In the genomic region with DNA sequence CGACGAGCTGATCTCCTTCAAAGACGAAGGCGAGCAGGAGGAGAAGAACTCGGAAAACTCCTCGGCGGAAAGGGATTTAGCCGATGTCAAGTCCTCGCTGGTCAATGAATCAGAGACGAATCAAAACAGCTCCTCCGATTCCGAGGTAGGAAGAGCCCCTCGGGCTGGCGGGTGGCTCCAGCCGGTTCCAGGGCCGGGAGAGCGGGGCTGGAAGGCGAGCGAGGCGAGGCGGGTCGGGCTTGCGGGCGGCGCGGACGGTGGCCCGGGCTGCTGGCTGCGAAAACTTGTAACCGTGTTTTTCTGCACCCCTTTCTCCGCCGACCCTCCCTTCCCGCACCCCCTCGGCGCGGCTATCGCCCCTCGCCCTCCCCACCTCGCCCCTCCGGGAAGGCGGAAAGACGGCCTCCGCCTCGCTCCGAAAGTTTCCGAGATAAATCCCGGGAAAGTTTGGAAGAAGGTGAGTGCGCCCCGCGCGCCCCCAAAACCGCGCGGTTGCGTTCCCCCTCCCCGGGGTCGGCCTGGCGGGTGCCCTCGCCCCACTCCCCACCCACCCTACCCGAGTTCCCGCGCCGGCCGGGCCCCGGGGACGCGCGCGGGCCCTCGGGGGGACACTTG, we compare ENCODE assay signal across 7 mouse cellular contexts. TPM values are rescaled to one million over a fixed set of nuclear protein-coding genes. Genes with fewer than 3 reads are reported as not detected.
DNase-seq lines count a peak whose midpoint lies in the region; ATAC-seq and TF ChIP-seq lines count a peak whose summit lies in the region.

No protein-coding gene starts in this region.

- peak overlapping the region; percentile 84 for H3K4me3 ChIP-seq in E14TG2a.4 (replicated peaks; ENCODE audit: low read length)
- peak overlapping the region; percentile 44 for H3K4me3 ChIP-seq in forebrain, embryonic 15.5 days
- peak overlapping the region; percentile 48 for H3K4me3 ChIP-seq in hindbrain, embryonic 13.5 days
- peak overlapping the region; percentile 73 for H3K4me3 ChIP-seq in neural tube, embryonic 11.5 days (ENCODE audit: low read depth, low read length)

- H3K27me3 ChIP-seq in E14TG2a.4 (ENCODE audit: insufficient read depth, low read length): peaks cover 21% of the 10 kb centered on the region
- no peaks in the 10 kb centered on the region; the same call in 1 of the 2 replicates for H3K27me3 ChIP-seq in forebrain, embryonic 15.5 days
- H3K27me3 ChIP-seq in hindbrain, embryonic 13.5 days: peaks cover 48% of the 10 kb centered on the region
- H3K27me3 ChIP-seq in neural tube, embryonic 11.5 days (ENCODE audit: control insufficient read depth, insufficient read depth, low read length): no peaks in the 10 kb centered on the region

- peak; percentile 69 to 90 for DNase-seq in adrenal gland, adult (ENCODE audit: inconsistent age in 2 of 2, low spot score in 1 of 2)
- DNase-seq in liver: peak; percentile 26
- DNase-seq in neural tube, embryonic 11.5 days (ENCODE audit: low spot score): peak; percentile 72
- DNase-seq in thymus, postnatal 4 days: peak; percentile 61

- peak overlapping the region; percentile 40 for H3K9ac ChIP-seq in forebrain, embryonic 15.5 days (replicated peaks)
- H3K9ac ChIP-seq in hindbrain, embryonic 13.5 days: peak overlapping the region; percentile 77
- peak overlapping the region; percentile 76 for H3K9ac ChIP-seq in neural tube, embryonic 11.5 days (ENCODE audit: low read length)

- no peaks in the 10 kb centered on the region for H3K9me3 ChIP-seq in E14TG2a.4 (ENCODE audit: low read length)
- no peaks in the 10 kb centered on the region for H3K9me3 ChIP-seq in forebrain, embryonic 15.5 days
- no peaks in the 10 kb centered on the region for H3K9me3 ChIP-seq in hindbrain, embryonic 13.5 days
- no peaks in the 10 kb centered on the region for H3K9me3 ChIP-seq in neural tube, embryonic 11.5 days (ENCODE audit: control insufficient read depth, low read length)

- TF ChIP-seq CTCF in E14TG2a.4 (conservative IDR thresholded peaks at IDR 0.05; ENCODE audit: low read length): no peak

- H3K4me1 ChIP-seq in E14TG2a.4 (replicated peaks; ENCODE audit: low read depth, low read length): peaks cover 55% of the 10 kb centered on the region
- H3K4me1 ChIP-seq in forebrain, embryonic 15.5 days: peaks cover 66% of the 10 kb centered on the region
- H3K4me1 ChIP-seq in hindbrain, embryonic 13.5 days (replicated peaks): peaks cover 53% of the 10 kb centered on the region
- H3K4me1 ChIP-seq in neural tube, embryonic 11.5 days (ENCODE audit: control insufficient read depth, insufficient read depth, low read length): peaks cover 21% of the 10 kb centered on the region

- no peaks in the 10 kb centered on the region for H3K36me3 ChIP-seq in E14TG2a.4 (ENCODE audit: insufficient read depth, low read length)
- H3K36me3 ChIP-seq in forebrain, embryonic 15.5 days: no peaks in the 10 kb centered on the region
- no peaks in the 10 kb centered on the region for H3K36me3 ChIP-seq in hindbrain, embryonic 13.5 days
- H3K36me3 ChIP-seq in neural tube, embryonic 11.5 days (ENCODE audit: control insufficient read depth, insufficient read depth, low read length): no peaks in the 10 kb centered on the region

- under 1% methylated on average over 64 of the region's 70 CpGs for WGBS in forebrain, embryonic 15.5 days
- WGBS in hindbrain, embryonic 13.5 days: under 1% methylated on average over 51 of the region's 70 CpGs
- under 1% methylated on average over 47 of the region's 70 CpGs for WGBS in neural tube, embryonic 11.5 days

- ATAC-seq in forebrain, embryonic 15.5 days (replicated peaks): 0 out of 2 replicates have a peak, but pooled peaks have one; percentile 21
- no peak for ATAC-seq in hindbrain, embryonic 13.5 days (ENCODE audit: low FRiP score)
- ATAC-seq in neural tube, embryonic 11.5 days (ENCODE audit: insufficient read depth, low FRiP score, low TSS enrichment): no peak

- peak overlapping the region; percentile 68 for H3K4me2 ChIP-seq in forebrain, embryonic 15.5 days (replicated peaks)
- H3K4me2 ChIP-seq in hindbrain, embryonic 13.5 days: peak overlapping the region; percentile 61
- peak overlapping the region; percentile 93 for H3K4me2 ChIP-seq in neural tube, embryonic 11.5 days (ENCODE audit: low read depth)

- peak overlapping the region; percentile 87 for H3K27ac ChIP-seq in forebrain, embryonic 15.5 days (replicated peaks)
- H3K27ac ChIP-seq in hindbrain, embryonic 13.5 days: peak overlapping the region; percentile 83
- H3K27ac ChIP-seq in neural tube, embryonic 11.5 days (ENCODE audit: low read depth, low read length): peak overlapping the region; percentile 89

RNA-seq across cellular contexts. Expression of gene Tcf7l2, which starts 0.9 kb away (rescaled TPM):
- 95.4 and 131 TPM in 2 replicates for polyA plus RNA-seq in forebrain, embryonic 15.5 days (2015; fragmentation: Nextera tagmentation; extraction: Ambion mirVana)
- polyA plus RNA-seq in hindbrain, embryonic 13.5 days (2015; fragmentation: Nextera tagmentation; extraction: Ambion mirVana): 29.6 and 36.3 TPM in 2 replicates
- polyA plus RNA-seq in neural tube, embryonic 11.5 days (2014; fragmentation: Nextera tagmentation; extraction: Ambion mirVana): 60.5 and 60.6 TPM in 2 replicates

Comparison
In these comparisons a context has a peak if more than half of its experiments do, and no peak if none do; other contexts are left out.
1. DNase-seq: peak in every context shown above with its lines; median percentile 80 in adrenal gland, adult; 72 in neural tube, embryonic 11.5 days; 61 in thymus, postnatal 4 days; 26 in liver.